Mouse (Mus musculus) T-cell, adult 2 months (primary cell): Measurements from ENCODE around the gene Nit2.
"Not testable (repeated sequence)": the region's sequence is repeated elsewhere in the genome, so short reads cannot be mapped to it uniquely, and the experiment has no call there.

Experiments used
- DNase-seq: peaks from one replicate; pipeline ENCODE4 v3.0.0; 2022; ENCODE audit warnings: low spot score

Gene Nit2

GRCm38 (mm10) chr16:57166611-57167513, at the start of gene Nit2:
Gene Nit2, minus strand, starts transcription at chr16:57167341.
- peak; percentile 94 for DNase-seq

- no peak for DNase-seq
These were observed 48.8 kb upstream of the Nit2 start for GRCm38 (mm10) chr16:57215957-57216356.

DNA sequence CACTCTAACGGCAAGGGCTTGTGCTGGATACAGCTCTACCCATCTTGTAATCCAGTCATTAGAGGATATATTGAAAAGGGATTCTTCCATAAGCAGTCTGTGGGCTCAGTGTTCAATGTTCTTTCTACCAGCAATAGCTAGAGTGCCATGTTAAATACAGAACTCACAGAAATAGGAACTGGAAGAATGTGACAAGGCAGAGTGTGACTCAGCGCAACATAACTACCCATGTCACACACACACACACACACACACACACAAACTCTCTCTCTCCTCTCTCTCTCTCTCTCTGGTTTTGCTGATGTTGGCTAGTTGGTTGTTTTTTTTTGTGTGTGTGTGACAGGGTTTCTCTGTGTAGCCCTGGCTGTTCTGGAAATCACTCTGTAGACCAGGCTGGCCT, 43.9 kb upstream of the Nit2 start:
- DNase-seq, result no peak

DNA sequence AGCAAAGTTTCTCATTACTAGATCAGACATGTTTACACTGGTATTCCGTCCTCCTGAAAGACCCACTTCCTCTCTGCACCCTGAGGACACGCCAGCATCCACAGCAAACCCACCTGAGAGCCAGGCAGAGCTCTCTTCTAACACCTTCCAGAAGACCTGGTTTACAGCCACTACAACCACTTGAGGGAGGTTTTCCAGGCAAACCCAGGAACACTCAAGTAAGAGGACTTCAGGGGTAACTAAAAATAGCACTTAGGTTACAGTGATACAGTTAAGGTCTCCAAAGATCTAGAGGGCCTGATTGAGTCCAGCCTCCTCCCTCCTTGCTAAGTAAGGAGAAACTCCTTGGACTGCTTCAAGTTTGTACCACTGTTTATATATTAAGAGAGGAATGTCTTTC, 41.2 kb upstream of the Nit2 start:
- no peak for DNase-seq

DNA sequence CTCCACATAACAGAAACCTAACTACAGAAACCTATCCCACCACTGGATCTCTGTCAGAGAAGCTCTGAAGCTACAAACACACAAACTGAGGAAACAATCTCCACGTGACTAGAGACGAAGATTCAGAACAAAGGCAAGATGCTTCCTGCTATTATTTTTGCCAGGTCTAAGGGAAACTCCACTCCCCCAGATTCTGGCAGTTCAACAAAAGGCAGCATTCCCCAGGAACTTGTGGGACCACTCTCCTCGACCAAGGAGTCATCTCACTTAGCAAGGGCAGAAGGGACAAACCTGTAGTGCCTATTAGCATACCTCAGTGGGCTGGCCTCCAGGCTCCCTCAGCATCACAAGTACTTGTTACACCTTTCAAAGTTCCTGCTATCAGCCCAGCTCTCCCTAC, 30.1 kb upstream of the Nit2 start:
- DNase-seq, result no peak

GRCm38 (mm10) chr16:57196590-57196989, 29.4 kb upstream of the Nit2 start:
- DNase-seq, result no peak

GRCm38 (mm10) chr16:57191214-57191613, 24.1 kb upstream of the Nit2 start:
- no peak for DNase-seq

GRCm38 (mm10) chr16:57190390-57190789, 23.2 kb upstream of the Nit2 start:
- DNase-seq, result no peak

- DNase-seq, result no peak
These were observed 22.4 kb upstream of the Nit2 start for GRCm38 (mm10) chr16:57189493-57189892.

DNA sequence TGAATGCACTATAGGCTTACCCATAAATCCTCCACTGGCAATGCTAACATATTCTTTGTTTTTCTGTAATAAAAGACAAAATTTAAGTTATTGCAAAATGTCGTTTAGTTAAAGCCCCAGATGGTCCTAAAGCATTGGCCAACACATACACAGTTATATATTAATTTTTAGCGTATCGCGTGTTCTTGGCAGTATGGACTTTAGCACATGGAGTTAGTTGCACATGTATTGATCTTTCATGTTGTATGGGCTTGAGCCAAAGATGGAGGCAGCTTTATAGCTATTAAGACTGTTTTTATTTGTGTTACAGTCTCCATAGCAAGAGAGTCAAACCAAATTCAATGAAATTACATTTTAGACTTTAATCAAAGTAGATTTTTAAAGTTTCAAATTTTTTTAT, 19.5 kb upstream of the Nit2 start:
- no peak for DNase-seq

GRCm38 (mm10) chr16:57182037-57182436, 14.9 kb upstream of the Nit2 start:
- no peak for DNase-seq

DNA sequence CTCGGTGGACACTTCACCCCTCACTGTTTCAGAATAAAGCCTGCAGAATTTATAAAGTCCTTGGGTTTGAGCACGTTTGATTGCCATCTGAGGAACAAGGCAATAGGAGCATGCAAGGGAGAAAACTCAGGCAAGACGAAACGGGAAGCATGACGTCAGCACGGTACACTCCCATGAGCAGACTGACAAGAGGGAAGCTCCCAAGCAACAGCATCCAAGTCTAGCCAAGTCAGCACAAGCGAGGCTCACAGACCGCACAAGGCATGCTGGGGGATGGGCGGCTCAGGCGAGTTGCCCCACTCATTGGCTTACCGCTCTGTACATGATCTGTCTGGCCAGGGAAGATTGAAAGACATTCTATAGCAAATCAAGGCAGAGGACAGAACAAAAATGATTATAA, 14.0 kb upstream of the Nit2 start:
- no peak for DNase-seq

- DNase-seq, result no peak
These were observed 10.5 kb upstream of the Nit2 start for GRCm38 (mm10) chr16:57177664-57178063.

DNA sequence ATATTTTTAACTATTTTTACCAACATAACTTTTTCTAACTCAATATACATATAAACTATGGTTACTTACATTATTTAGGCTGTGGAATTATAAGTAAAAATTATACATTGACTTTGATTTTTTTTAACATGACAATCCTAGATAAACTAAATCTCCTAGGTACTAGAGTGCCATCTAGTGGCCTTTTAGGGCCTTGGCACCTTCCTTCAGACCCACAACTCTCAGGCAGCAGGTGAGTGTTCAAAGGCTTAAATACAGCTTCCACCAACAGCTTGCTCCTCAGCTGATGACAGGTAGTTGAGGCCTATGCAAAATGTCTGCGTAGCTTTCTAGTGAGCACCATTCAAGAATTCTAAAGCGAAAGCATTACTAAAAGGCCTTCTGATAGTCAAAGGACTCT, 10.1 kb upstream of the Nit2 start:
- DNase-seq, result peak; percentile 51

- DNase-seq, result no peak
These were observed 9.1 kb upstream of the Nit2 start for GRCm38 (mm10) chr16:57176276-57176675.

DNA sequence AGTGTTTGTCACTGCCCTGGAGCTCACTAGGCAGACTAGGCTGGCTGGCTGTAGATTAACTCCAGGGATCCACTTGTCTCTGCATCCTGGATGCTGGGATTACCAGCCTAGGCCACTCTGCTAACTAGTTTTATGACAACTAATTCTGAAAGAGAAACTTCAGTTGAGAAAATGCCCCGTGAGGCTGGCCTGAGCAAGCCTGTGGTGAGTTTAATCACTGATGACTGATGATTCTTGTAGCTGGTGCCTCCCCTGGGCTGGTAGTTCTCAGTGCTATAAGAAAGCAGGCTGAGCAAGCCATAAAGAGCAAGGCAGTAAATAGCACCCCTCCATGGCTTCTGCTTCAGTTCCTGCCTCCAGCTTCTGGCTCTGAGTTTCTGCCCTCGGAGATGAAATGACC, 8.6 kb upstream of the Nit2 start:
- DNase-seq, result no peak

DNA sequence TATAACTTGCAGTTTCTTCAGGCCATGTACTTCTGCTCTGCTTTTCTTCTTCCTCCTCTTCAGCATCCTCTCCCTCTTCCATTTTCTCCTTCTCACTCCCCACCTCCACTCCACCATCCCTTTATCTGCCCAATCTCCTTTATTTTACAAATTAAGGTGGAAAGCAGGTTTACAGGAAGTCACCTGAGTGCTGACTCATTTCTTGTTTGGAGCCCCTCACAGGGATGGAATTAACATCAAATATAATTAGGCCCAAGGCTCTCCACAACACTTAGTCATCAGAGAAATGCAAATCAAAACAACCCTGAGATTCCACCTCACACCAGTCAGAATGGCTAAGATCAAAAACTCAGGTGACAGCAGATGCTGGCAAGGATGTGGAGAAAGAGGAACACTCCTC, 7.3 kb upstream of the Nit2 start:
- DNase-seq, result not testable (repeated sequence)

DNA sequence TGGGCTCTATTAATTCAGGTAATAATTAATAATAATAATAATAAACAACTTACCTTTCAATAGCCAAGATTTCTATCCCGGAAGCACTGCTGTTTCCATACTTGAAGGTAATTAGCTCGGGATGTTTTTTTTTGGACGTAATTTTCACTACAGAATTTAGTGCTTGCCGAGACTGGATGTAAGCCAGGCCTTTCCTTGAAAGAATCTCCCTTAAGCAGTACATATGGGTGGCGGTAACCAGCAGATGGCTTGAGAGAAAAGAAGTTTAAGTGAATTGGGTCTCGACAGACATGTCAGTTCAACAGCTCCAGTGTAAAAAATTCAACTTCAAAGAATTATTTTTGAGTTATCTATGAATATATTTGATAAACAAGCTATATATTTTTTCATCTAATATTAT, 4.4 kb upstream of the Nit2 start:
- no peak for DNase-seq

- no peak for DNase-seq
These were observed 4.0 kb upstream of the Nit2 start for GRCm38 (mm10) chr16:57171161-57171560.

GRCm38 (mm10) chr16:57168236-57168635, 1.1 kb upstream of the Nit2 start:
- DNase-seq, result no peak

DNA sequence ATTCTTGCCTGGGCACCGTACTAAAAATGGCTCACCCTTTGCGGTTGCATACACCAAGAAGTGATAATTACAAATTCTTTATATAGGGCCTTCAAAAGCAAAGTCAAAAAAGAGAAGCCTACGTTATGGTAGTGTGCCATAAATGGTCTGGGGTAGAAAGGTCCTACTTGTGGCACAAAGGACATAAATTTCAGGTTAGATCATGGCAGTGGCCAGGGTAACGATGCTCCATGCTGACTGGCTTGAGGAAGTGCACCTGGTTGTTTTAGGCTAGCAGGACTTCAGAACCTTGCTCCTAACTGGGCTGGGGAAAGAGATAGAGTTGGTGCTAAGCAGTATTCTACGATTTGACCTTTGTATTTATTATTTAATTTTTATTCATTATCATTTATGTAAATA, 372 bp upstream of the Nit2 start:
- DNase-seq, result no peak

DNA sequence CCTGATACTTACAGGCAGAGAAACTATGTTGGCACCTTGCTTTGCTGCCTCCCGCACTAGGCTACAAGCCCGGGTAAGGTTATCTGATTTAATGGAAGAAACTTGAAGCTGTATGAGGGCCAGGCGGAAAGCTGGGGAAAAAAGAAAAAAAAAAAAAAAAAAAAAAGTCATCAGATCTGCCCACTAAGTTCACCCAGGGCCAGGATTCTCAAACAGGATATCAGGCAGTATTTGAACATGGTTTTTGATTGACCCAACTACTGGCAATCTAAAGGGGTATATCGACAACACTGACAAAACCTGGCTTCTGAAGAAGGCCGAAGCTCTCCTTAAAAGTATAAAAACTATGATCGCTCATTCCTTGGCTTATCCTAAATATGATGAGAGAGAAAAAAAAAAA, 1.1 kb downstream of the Nit2 start:
- DNase-seq, result no peak

GRCm38 (mm10) chr16:57165157-57165556, 2.0 kb downstream of the Nit2 start:
- DNase-seq, result no peak

GRCm38 (mm10) chr16:57163694-57164093, 3.4 kb downstream of the Nit2 start:
- no peak for DNase-seq
